In the genomic region with DNA sequence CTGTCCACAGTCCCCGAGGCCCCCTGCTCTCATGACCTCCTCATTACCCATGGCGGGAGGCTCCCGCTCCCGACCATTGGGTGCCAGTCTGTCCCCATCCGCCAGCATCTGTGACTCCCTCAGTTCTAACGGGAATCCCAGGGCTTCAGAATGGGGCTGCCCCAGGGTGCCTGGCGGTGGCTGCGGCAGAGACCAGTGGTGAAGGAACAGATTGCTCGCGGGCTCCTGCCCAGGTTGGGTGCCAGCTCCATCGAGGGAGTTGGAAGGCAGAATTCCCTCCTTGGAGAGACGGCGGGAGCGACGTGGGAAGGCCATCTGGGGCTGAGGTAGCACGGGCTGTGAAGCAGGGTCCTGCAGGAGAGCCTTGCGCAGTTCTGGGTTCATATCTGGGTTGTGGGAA, we compare ENCODE assay signal across 16 mouse cellular contexts. TPM values are rescaled to one million over a fixed set of nuclear protein-coding genes. Genes with fewer than 3 reads are reported as not detected.
DNase-seq lines count a peak whose midpoint lies in the region; ATAC-seq and TF ChIP-seq lines count a peak whose summit lies in the region.
"Had no signal": no experiment of that assay in that cellular context is flagged by ENCODE, and none has a peak within 500 bp of the region (broad histone marks: within the 10 kb centered on the region; RNA-seq: fewer than 3 reads in every experiment).

No protein-coding gene starts in this region.

- TF ChIP-seq POLR2A in spleen, adult 2 months (IDR thresholded peaks at IDR 0.05; ENCODE audit: low read depth, low read length) = no peak
- TF ChIP-seq POLR2A in cerebellum, adult 2 months (IDR thresholded peaks at IDR 0.05; ENCODE audit: borderline replicate concordance, insufficient read depth, low read length) = no peak

- peak overlapping the region; percentile 96; the same call in 1 of the 2 replicates for H3K27ac ChIP-seq in spleen, adult 2 months (ENCODE audit: insufficient read depth, low read length)
- H3K27ac ChIP-seq in cerebellum, adult 2 months (ENCODE audit: insufficient read depth, low read length) = no peak overlapping the region
- H3K27ac ChIP-seq in kidney, embryonic 15.5 days = no peak overlapping the region
- H3K27ac ChIP-seq: embryonic facial prominence, embryonic 12.5 days; hindbrain, embryonic 15.5 days; limb, embryonic 13.5 days had no signal

- no peak overlapping the region for H3K4me2 ChIP-seq in kidney, embryonic 15.5 days
- H3K4me2 ChIP-seq: embryonic facial prominence, embryonic 12.5 days; heart, embryonic 15.5 days; hindbrain, embryonic 15.5 days; limb, embryonic 13.5 days; lung, embryonic 15.5 days had no signal

- H3K4me3 ChIP-seq in spleen, adult 2 months (ENCODE audit: extremely low read depth, insufficient read depth, insufficient read length) = no peak overlapping the region
- no peak overlapping the region for H3K4me3 ChIP-seq in cerebellum, adult 2 months (replicated peaks; ENCODE audit: insufficient read depth, low read depth, low read length)
- no peak overlapping the region for H3K4me3 ChIP-seq in kidney, embryonic 15.5 days (replicated peaks)
- H3K4me3 ChIP-seq: embryonic facial prominence, embryonic 12.5 days; heart, embryonic 15.5 days; hindbrain, embryonic 15.5 days; limb, embryonic 13.5 days; lung, embryonic 15.5 days had no signal

- H3K36me3 ChIP-seq in spleen, adult 2 months (ENCODE audit: control insufficient read depth, insufficient read depth, low read length) = peaks cover 27% of the 10 kb centered on the region
- H3K36me3 ChIP-seq in kidney, embryonic 15.5 days = peaks cover 45% of the 10 kb centered on the region

- H3K9me3 ChIP-seq in kidney, embryonic 15.5 days (replicated peaks) = no peaks in the 10 kb centered on the region
- H3K9me3 ChIP-seq: embryonic facial prominence, embryonic 12.5 days; heart, embryonic 15.5 days; hindbrain, embryonic 15.5 days; limb, embryonic 13.5 days; lung, embryonic 15.5 days had no signal

- H3K27me3 ChIP-seq in spleen, adult 2 months (ENCODE audit: control insufficient read depth, insufficient read depth, low read length) = no peaks in the 10 kb centered on the region
- H3K27me3 ChIP-seq in cerebellum, adult 2 months (ENCODE audit: control insufficient read depth, insufficient read depth, low read length) = no peaks in the 10 kb centered on the region
- H3K27me3 ChIP-seq in kidney, embryonic 15.5 days = no peaks in the 10 kb centered on the region
- H3K27me3 ChIP-seq: CH12.LX; embryonic facial prominence, embryonic 12.5 days; heart, embryonic 15.5 days; hindbrain, embryonic 15.5 days; limb, embryonic 13.5 days; lung, embryonic 15.5 days had no signal

- peak; percentile 94 for DNase-seq in heart, adult 11 months
- DNase-seq in heart, postnatal 4 days = no peak
- peak in 1 of 2 experiments; percentile 5 for DNase-seq in spleen, adult 2 months (ENCODE audit: low read depth in 1 of 2, low spot score in 2 of 2)
- DNase-seq in spleen, postnatal 14 days (ENCODE audit: low spot score in 2 of 2) = no peak
- peak; percentile 70 to 72 for DNase-seq in cerebellum, adult 2 months
- no peak for DNase-seq in urinary bladder, postnatal 36 days (ENCODE audit: low spot score in 2 of 2)
- DNase-seq: adrenal gland, adult 8-10 months; kidney, adult 11 months; thymus, postnatal 14 days had no signal

- no peak for TF ChIP-seq CTCF in spleen, adult 2 months (IDR thresholded peaks at IDR 0.05; ENCODE audit: extremely low read depth, insufficient read depth, insufficient read length, insufficient replicate concordance)
- TF ChIP-seq CTCF in cerebellum, adult 2 months (IDR thresholded peaks at IDR 0.05; ENCODE audit: borderline replicate concordance, insufficient read depth, low read depth, low read length) = no peak

- no peak overlapping the region for H3K9ac ChIP-seq in kidney, embryonic 15.5 days
- H3K9ac ChIP-seq: embryonic facial prominence, embryonic 12.5 days; hindbrain, embryonic 15.5 days; limb, embryonic 13.5 days; lung, embryonic 15.5 days had no signal

- ATAC-seq in kidney, embryonic 15.5 days (replicated peaks; ENCODE audit: low FRiP score) = no peak

- H3K4me1 ChIP-seq in spleen, adult 2 months (ENCODE audit: control insufficient read depth, insufficient read depth, insufficient read length) = peaks cover 36% of the 10 kb centered on the region
- peaks cover 49% of the 10 kb centered on the region for H3K4me1 ChIP-seq in cerebellum, adult 2 months (ENCODE audit: control insufficient read depth, insufficient read depth, low read length)
- peaks cover 48% of the 10 kb centered on the region for H3K4me1 ChIP-seq in kidney, embryonic 15.5 days

- WGBS in spleen, adult 2 months = 93% methylated on average over 17 of the region's 17 CpGs
- WGBS in cerebellum, adult 2 months = 14% methylated on average over 17 of the region's 17 CpGs
- WGBS in kidney, embryonic 15.5 days = 92% methylated on average over 17 of the region's 17 CpGs

RNA-seq across cellular contexts. Expression of gene Pnma1, which starts 24.6 kb away (rescaled TPM):
- total RNA-seq in heart, postnatal 4 days (2021) = under 1 TPM; 0.54 to 0.62 TPM
- 0.21 and 0.40 TPM in 2 replicates for polyA plus RNA-seq in spleen, adult 2 months (2012; rRNA removed)
- 0.68 and 0.84 TPM in 2 replicates for polyA plus RNA-seq in cerebellum, adult 2 months (2012; rRNA removed)
- polyA plus RNA-seq in kidney, embryonic 15.5 days (2015; fragmentation: Nextera tagmentation; extraction: Ambion mirVana) = 1.00 and 1.0 TPM in 2 replicates

RNA-seq across cellular contexts. Expression of gene Elmsan1, which starts 45.8 kb away (rescaled TPM):
- 10 to 100 TPM; 18.5 to 18.6 TPM for total RNA-seq in heart, postnatal 4 days (2021)
- polyA plus RNA-seq in spleen, adult 2 months (2012; rRNA removed) = 30.6 and 36.4 TPM in 2 replicates
- polyA plus RNA-seq in cerebellum, adult 2 months (2012; rRNA removed) = 8.4 and 9.7 TPM in 2 replicates
- polyA plus RNA-seq in kidney, embryonic 15.5 days (2015; fragmentation: Nextera tagmentation; extraction: Ambion mirVana) = 8.7 and 10.8 TPM in 2 replicates

RNA-seq across cellular contexts. Expression of gene Dnal1, which starts 58.7 kb away (rescaled TPM):
- 10 to 100 TPM in 1 of 2 experiments, 1 to 10 TPM in 1; 9.2 to 12.3 TPM for total RNA-seq in heart, postnatal 4 days (2021)
- 0.49 and 0.88 TPM in 2 replicates for polyA plus RNA-seq in spleen, adult 2 months (2012; rRNA removed)
- polyA plus RNA-seq in cerebellum, adult 2 months (2012; rRNA removed) = 22.6 and 23.8 TPM in 2 replicates
- polyA plus RNA-seq in kidney, embryonic 15.5 days (2015; fragmentation: Nextera tagmentation; extraction: Ambion mirVana) = 5.3 and 6.5 TPM in 2 replicates

Comparison
In these comparisons a context has a peak if more than half of its experiments do, and no peak if none do; other contexts are left out.
1. DNase-seq: peak in heart, adult 11 months (single experiment) and cerebellum, adult 2 months (2 of 2); none in heart, postnatal 4 days (single experiment), spleen, postnatal 14 days (0 of 2) and urinary bladder, postnatal 36 days (0 of 2).